Mouse (Mus musculus) cerebellum, postnatal 10 days (tissue): Measurements from ENCODE around the gene Dip2c.

Source experiments
- DNase-seq, 2 experiments: peaks; one replicate each; pipeline ENCODE4 v3.0.0; 2021; ENCODE audit warnings: mixed read lengths in 2 of 2

Gene Dip2c

GRCm38 (mm10) chr13:9329307-9329915, 53.1 kb downstream of the Dip2c start:
- peak; percentile 8 to 18 for DNase-seq

GRCm38 (mm10) chr13:9333187-9333586, 56.9 kb downstream of the Dip2c start:
- DNase-seq: no peak

DNA sequence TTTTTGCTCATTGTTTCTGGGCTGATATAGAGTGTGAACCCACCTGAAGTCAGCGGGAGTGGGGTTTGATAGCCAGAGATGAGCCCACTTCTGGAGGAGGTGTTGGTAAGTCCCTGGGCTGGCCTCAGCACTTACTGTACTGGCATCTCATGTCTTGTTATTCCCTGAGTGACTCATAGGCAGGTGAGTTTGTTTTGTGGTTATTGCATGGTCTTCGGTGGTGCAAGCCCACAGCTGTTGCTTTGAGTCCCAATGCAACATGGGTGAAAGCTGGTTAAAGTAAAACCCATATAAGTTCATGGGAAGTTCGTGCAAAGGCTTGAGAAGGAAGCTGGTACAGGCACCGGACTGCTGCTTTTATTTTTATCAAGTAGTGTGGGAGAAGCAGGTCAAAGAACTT, 64.0 kb downstream of the Dip2c start:
- DNase-seq: no peak

GRCm38 (mm10) chr13:9342696-9343095, 66.4 kb downstream of the Dip2c start:
- DNase-seq: peak in 1 of 2 experiments; percentile 26

- no peak for DNase-seq
Observed at GRCm38 (mm10) chr13:9347448-9347847, 71.1 kb downstream of the Dip2c start.

DNA sequence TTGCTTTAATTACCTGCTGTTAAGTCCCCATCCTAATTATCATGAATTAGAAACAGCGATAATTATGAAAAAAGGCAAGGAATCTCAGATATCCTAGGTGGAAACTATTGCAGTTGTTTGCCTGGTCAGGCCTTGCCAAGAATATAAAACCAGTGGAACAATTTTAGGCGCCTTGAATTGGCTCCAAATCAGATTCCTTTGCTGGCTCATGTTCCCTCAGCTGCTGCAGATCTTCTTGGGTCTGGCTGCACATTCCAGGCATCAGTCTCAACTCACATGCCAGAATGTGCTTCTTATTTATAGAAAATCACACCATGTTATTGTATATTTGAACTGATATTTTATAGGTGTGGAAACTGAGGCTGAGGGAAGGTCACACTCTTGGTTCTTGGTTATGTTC, 74.3 kb downstream of the Dip2c start:
- no peak for DNase-seq

DNA sequence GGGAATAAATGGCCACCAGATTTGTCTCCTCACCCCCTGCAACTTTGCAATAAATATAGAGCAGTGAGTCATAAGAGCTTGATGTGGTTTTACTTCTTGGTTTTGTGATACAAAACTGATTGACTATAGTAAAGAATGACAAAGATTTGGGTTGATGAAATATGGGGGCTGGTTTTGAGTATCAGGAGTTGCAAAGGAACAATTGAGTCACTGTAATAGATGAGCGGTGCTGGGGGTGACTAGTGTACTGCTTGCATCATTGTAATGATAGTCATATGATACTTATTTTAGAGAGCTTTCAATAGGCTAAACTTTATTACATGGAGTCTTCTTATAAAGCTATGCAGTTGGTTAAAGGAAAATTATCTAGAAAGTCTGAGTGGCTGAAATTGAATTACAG, 77.6 kb downstream of the Dip2c start:
- DNase-seq: no peak

DNA sequence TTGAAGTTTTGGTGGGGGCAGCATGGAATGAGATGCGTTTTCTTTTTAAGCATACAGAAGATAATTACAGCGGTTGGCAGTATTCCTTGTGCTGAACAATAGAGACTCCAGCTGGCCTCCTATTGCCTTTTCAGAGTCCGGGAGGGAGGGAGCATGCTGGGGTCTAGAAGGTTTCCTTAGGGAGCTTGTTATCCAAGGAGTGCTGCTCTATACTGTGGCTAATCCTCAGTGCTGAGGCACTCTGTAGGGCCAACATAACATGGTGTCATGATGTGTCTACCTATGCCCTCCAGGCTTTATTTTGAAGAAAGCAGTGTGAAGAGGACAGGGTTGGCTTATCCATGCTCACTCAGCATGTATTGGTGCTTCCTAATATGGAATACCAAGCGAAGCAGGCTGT, 79.0 kb downstream of the Dip2c start:
- DNase-seq: no peak

DNA sequence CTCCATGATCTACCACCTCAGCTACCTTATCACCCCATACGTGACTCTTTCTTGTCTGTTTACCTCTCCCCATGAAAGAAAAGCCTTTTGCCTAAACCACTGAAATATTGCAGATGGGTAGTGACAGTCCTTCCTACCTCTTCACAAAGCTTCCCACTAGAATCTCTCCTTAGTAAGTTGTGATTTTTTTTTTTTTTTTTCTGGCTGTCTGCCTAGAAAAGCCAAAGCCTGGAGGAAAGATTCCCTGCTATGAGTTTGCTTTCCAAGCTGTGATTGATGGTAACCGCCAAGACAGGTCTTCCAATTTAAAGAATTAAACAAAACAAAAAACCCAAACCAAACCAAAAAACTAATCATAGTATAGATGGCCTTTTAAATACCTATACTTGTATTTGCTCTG, 85.1 kb downstream of the Dip2c start:
- DNase-seq: peak in 1 of 2 experiments; percentile 27

GRCm38 (mm10) chr13:9371387-9371786, 95.1 kb downstream of the Dip2c start:
- DNase-seq: no peak

- no peak for DNase-seq
Observed at GRCm38 (mm10) chr13:9377130-9377529, 100.8 kb downstream of the Dip2c start.

DNA sequence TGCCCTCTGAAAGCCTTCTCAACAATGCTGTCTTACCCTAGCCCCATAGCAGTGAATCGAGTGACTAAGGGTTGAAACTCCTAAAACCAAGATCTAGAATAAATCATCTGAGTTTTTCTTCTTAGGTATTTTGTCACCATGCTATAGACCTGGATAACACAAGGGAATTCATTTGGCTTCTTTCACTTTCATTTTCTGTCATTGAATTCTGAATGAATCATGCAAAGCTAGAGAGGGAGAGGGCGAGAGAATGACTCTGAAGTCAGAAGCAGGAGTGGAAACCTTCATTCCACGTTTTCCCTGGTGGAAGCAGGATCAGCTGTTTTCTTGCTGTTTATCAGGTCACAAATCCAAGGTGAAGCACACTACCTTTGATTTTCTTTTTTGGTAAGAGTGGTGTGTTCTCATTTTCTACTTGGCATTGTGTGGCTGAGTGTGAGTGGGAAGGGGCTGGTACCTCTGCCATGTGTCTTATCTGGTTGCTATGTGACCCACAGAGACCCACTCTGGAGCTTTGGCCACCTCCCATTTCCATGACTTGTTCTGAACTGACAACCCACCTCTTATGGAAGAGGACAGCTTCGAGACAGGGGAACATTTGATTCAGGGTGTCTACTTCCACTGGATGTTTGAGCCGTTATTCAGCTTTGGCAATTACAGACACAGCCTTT, 104.5 kb downstream of the Dip2c start:
- DNase-seq: no peak

DNA sequence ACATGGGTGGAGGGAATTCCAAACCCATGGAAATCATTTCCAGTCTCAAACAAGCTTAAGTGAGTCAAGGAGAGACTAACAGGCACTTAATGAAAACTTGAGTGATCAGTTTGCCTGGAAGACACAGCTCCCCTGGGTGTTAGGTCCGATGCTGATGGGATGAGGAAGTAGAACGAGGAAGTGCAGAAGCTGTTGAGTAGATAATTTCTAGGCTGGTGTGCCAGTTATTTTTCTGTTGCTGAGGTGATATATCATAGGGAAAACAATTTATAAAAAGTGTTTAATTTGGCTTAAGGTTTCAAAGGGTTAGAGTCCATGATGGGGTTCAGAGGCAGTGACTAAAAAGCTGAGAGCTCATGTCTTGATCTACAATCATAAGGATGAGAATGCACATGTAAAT, 111.7 kb downstream of the Dip2c start:
- no peak for DNase-seq

DNA sequence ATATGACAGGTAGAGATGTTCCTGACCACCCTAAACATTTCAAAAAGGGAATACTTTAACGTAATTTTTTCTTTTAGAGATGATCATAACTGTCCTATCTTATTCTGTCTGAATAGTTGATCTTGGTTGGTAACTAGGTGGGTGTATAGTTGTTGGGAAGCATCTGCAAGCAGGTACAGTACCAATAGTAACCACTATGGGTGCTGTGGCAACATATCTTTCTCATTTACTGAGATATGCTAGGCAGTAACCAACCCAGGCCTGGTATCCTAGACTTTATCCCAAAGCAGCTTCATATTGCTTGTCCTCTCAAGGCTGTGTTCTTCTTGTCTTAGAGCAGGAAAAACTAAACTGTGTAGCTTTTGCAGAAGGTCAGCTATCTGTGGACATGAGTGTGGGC, 113.0 kb downstream of the Dip2c start:
- DNase-seq: no peak

- no peak for DNase-seq
Observed at GRCm38 (mm10) chr13:9390204-9390804, 114.0 kb downstream of the Dip2c start.

DNA sequence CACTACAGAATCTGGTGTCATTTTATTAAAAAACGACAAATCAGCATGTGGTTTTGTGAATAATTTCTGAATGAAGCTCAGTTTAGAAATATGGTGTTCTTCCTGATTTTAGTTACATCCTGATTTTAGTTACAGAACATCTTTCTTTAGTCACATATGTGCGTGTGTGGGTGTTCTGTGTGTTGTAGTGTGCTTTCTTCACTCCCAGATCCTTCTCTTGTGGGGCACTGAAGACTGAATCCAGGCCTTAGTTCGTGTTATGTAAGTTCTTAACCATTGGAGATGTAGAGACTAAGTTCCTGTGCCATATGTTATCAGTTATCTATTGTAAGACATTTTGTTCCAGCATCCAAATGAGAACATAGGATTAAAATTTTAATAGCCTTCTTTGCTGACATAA, 117.1 kb downstream of the Dip2c start:
- no peak for DNase-seq

- no peak for DNase-seq
Observed at GRCm38 (mm10) chr13:9395286-9395685, 119.0 kb downstream of the Dip2c start.

GRCm38 (mm10) chr13:9398846-9399245, 122.5 kb downstream of the Dip2c start:
- DNase-seq: peak; percentile 33 to 35

GRCm38 (mm10) chr13:9405399-9405798, 129.1 kb downstream of the Dip2c start:
- DNase-seq: no peak

- no peak for DNase-seq
Observed at GRCm38 (mm10) chr13:9408983-9409382, 132.7 kb downstream of the Dip2c start.

DNA sequence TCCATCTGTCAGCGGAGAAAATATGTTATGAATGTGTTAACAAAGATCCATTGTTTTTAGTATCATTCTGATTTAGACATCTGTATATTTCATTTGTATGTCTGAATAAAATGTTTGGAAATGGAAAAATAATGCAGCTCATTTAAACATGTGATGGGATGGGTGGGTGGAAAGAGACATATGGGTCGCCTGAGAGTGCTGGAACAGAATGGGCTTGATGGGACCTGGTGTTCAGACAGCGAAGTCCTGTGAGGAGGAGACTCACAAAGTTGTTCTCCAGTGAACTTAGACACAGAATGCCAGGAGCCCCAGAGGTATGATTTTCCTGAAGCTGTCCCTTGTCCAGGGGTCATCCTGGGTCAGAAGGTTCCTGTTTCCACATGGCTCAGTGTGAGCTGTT, 142.1 kb downstream of the Dip2c start:
- DNase-seq: no peak

GRCm38 (mm10) chr13:9419213-9419612, 142.9 kb downstream of the Dip2c start:
- no peak for DNase-seq

GRCm38 (mm10) chr13:9421949-9422348, 145.6 kb downstream of the Dip2c start:
- DNase-seq: no peak

- DNase-seq: peak; percentile 40 to 55
Observed at GRCm38 (mm10) chr13:9422876-9423275, 146.5 kb downstream of the Dip2c start.
